Mouse (Mus musculus) adrenal gland, adult 18-20 months (tissue): Measurements from ENCODE around the gene Abcc6. TPM values are rescaled to one million over a fixed set of nuclear protein-coding genes. Genes with fewer than 3 reads are reported as not detected.

Source experiments
- DNase-seq, 2 experiments: peaks; one replicate each; pipeline ENCODE4 v3.0.0; 2021 to 2022; ENCODE audit warnings: low spot score in 2 of 2
- long read RNA-seq, 2 experiments: library from polyadenylated mRNA; stranded (forward); transcript quantifications; one replicate each; pipeline ENCODE4 v2.0.0; 2021
- total RNA-seq, 2 experiments: library from RNA; stranded (reverse); gene quantifications; 1 replicate in 1 of 2; 2 replicates in 1 of 2; pipeline ENCODE4 v1.2.3; 2021

Gene Abcc6
- total RNA-seq = under 1 TPM in 1 of 2 experiments, not detected in 1; 0.10 TPM
- long read RNA-seq, experiment 1 = 0 reads
- long read RNA-seq, experiment 2 = 0 reads

GRCm38 (mm10) chr7:46030145-46030488 is at the start of gene Abcc6:
TSS of gene Abcc6 (minus strand) at chr7:46030302.
- DNase-seq = no peak

DNA sequence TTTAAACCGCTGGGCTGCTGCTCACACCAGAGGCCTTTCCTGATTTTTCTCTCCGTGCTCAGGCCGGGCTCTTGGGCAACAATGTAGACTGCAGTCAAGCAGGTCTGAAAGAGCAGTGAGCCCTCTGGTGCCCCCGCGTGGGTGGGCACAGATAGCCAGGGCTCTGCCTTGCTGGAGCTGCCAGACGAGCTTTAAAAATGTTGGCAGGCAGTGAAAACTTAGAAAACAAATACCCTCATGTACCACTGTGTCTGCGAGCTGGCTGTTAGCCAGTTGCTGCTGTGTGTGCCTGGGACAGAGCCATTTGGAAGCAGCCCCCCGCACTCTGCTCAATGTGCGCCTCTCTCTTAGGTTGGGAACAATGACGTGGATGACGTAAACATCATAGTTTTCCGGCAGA is 47.6 kb upstream of the Abcc6 start:
- no peak for DNase-seq

- DNase-seq = no peak
These were observed 46.7 kb upstream of the Abcc6 start for GRCm38 (mm10) chr7:46076844-46077243.

DNA sequence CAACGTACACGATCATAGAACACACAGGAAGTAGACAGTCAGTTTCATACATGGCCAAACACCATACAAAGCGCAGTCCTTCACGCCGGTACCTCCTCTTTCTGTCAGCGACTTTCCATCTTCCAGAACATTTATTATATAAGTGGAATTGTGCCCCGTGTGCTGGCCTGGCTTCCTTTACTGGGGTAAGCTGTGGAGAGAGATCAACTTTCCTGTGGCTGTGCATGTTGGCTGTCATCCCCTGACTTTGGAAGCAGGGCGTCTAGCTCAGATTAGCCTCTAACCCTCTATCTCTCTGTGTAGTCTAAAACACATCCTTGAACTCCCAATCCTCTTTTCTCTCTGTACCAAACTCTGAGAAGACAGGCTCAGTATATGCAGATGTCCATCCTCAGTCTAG is 38.7 kb upstream of the Abcc6 start:
- DNase-seq = no peak

- no peak for DNase-seq
These were observed 33.2 kb upstream of the Abcc6 start for GRCm38 (mm10) chr7:46063296-46063695.

DNA sequence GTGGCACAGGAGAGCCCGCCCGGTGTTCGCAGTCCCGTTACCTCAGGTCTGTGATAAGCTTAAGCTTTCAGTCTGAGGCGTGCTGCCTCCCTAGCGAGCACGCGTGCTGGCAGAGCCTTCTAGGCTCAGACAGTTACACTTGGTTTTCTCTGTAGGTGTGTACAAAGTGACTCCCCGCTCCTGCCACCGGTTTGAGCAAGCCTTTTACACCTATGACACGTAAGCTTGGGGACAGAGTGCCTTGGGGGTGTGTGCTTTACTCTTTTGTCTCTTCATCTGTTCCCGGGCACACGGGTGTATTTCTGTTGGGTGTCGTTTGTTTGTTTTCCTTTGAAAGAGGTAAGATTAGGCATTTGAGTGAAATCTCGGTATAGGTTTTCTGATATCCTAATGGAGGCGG is 31.5 kb upstream of the Abcc6 start:
- no peak for DNase-seq

DNA sequence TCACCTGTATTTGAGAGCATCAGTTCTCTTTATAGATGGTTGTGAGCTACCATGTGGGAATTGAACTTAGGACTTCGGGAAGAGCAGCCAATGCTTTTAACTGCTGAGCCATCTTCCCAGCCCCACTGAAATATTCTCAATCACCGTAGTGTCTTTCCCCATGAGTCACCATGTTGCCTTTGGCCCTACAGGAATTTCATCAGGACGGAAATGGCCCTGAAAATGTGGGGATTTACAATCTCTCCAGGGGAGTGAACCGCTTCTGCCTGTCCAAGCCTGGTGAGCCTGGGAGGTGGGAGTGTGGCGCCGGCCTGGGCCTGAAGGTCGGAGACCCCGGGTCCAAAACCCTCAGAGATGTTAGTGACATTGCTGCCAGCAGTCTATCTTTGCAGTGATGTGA is 30.6 kb upstream of the Abcc6 start:
- no peak for DNase-seq

GRCm38 (mm10) chr7:46058882-46059281 is 28.8 kb upstream of the Abcc6 start:
- no peak for DNase-seq

GRCm38 (mm10) chr7:46053566-46053965 is 23.5 kb upstream of the Abcc6 start:
- no peak for DNase-seq

GRCm38 (mm10) chr7:46052161-46052821 is 22.2 kb upstream of the Abcc6 start:
- no peak for DNase-seq

- DNase-seq = no peak
These were observed 19.9 kb upstream of the Abcc6 start for GRCm38 (mm10) chr7:46049981-46050380.

DNA sequence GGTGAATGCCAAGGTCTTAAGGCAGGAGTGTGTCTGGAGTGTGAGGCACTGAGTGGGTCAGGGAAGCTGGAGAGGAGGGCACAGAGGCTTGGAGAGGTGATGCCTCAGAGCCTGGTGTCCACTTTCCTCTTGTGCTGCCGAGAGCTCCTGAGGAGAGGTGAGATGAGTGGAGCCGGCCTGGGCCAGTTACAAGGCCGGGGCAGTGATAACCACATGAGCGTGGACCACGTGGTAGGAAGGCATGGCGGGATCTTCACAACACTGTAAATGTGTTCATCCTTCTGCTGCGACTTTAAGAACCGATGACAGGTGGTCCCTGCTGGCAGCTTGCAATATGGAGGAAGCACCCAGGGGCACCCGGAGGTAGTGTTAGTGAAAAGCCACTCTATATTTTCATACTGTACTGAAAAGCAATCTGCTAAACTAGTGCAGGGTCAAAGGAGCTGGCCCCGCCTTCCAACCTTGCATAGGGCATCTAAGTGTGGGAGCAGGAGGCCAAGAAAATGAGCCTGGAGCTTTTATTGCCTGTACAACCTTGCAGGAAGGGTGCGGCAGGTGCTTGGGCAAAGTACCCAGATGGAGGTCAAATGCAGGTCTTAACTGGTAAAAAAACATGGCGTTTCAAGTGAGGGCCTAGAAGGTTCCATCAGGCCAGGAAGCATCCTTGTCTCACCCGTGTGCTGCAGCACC is 17.9 kb upstream of the Abcc6 start:
- DNase-seq = no peak

GRCm38 (mm10) chr7:46045882-46046281 is 15.8 kb upstream of the Abcc6 start:
- no peak for DNase-seq

DNA sequence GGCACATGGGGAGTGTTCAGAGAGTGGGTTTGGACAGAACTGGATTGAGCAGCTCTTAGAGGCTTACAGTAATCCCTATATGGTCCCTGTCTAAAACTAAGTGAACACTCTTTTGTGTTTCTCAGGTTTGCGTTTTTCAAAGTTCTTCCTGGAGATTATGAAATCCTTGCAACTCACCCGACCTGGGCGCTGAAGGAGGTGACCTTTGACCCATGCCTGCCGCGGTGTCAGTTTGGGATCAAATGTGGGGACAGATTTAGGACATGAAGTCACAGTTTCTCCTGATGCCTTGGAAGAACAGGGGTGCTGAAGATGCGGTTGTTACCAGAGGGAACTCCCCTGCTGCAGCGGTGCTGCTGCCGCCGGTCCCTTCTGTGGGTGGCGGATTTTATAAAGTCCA is 14.0 kb upstream of the Abcc6 start:
- no peak for DNase-seq

- DNase-seq = no peak
These were observed 9.8 kb upstream of the Abcc6 start for GRCm38 (mm10) chr7:46039873-46040272.

- no peak for DNase-seq
These were observed 7.3 kb upstream of the Abcc6 start for GRCm38 (mm10) chr7:46037433-46037832.

- DNase-seq = no peak
These were observed 5.4 kb upstream of the Abcc6 start for GRCm38 (mm10) chr7:46035468-46035867.

DNA sequence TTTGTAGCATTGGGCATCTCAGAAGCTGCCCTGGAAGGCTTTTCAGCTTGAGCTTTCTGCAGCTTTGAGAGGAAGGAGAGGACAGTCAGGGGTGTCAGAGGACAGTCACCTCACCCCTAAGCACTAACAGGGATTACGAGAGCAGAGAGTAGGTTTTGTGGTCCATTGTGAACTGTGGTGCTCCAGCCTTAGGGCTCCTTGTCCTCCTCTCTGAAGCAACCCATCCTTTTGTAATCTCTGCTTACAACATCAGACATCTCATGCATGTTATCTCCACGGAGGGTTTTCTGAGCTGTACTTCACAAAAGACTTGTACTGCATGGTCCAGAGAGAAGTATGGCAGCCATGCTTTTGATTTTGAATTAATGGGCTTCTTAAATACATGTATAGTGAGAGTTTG is 4.9 kb upstream of the Abcc6 start:
- no peak for DNase-seq

- no peak for DNase-seq
These were observed 3.8 kb upstream of the Abcc6 start for GRCm38 (mm10) chr7:46033870-46034337.

DNA sequence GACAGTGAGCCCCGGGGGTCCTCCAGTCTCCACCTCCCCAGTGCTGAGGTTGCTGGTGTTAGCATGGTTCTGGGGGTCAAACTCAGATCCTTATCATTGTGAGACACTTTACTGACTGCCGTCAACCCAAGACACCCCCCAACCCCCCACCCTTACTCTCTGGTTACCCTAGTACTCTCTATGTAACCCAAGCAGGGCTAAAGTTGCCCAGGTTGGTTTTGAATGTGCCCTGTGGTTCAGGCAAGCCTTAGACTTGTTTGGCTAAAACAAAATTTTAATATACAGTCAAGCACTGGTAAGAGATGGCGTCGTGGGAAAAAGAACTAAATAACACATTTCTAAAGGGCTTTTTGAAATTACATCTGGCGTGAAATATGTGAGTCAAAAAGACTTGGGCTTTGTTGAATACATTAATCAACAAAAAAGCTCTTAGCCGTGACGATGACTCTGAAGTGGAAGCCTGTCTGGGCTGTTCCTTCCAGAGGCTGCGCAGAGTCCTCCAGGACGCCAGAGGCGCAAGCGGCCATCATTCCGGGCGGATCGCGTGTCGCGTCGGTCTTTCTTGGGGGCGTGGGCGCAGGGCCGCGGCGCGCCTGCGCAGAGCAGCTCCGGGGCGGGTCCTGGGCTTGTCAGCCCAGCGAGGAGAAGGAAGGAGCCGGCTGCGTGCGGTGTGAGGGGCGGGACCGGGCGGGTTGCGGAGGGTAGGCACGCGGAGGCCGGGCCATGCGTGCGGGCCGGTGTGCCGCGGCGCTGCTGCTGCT is 3.2 kb upstream of the Abcc6 start, which contains the start of gene Nomo1:
Gene Nomo1, plus strand, starts transcription at position 590 of the 761 bp plus-strand sequence.
- DNase-seq = peak; percentile 96 to 98

GRCm38 (mm10) chr7:46031075-46031474 is 973 bp upstream of the Abcc6 start:
- no peak for DNase-seq
